Mouse (Mus musculus): ENCODE data around the gene B230219D22Rik. TPM values are rescaled to one million over a fixed set of nuclear protein-coding genes. Genes with fewer than 3 reads are reported as not detected.
A peak's percentile ranks its signal among the peaks of the same experiment; 100 is the strongest.

Gene B230219D22Rik
- total RNA-seq, 2 experiments from 2014 or later = 25.8 to 37.2 TPM

- ATAC-seq (replicated peaks; ENCODE audit: low FRiP score, low TSS enrichment, poor library complexity, severe bottlenecking) = no peak
These were observed 28.6 kb downstream of the B230219D22Rik start for GRCm38 (mm10) chr13:55721516-55721915.

- no peak for ATAC-seq (replicated peaks; ENCODE audit: low FRiP score, low TSS enrichment, poor library complexity, severe bottlenecking)
These were observed 29.1 kb downstream of the B230219D22Rik start for GRCm38 (mm10) chr13:55721995-55722394.

- ATAC-seq (replicated peaks; ENCODE audit: low FRiP score, low TSS enrichment, poor library complexity, severe bottlenecking) = no peak
These were observed 33.7 kb downstream of the B230219D22Rik start for GRCm38 (mm10) chr13:55726598-55727119.

DNA sequence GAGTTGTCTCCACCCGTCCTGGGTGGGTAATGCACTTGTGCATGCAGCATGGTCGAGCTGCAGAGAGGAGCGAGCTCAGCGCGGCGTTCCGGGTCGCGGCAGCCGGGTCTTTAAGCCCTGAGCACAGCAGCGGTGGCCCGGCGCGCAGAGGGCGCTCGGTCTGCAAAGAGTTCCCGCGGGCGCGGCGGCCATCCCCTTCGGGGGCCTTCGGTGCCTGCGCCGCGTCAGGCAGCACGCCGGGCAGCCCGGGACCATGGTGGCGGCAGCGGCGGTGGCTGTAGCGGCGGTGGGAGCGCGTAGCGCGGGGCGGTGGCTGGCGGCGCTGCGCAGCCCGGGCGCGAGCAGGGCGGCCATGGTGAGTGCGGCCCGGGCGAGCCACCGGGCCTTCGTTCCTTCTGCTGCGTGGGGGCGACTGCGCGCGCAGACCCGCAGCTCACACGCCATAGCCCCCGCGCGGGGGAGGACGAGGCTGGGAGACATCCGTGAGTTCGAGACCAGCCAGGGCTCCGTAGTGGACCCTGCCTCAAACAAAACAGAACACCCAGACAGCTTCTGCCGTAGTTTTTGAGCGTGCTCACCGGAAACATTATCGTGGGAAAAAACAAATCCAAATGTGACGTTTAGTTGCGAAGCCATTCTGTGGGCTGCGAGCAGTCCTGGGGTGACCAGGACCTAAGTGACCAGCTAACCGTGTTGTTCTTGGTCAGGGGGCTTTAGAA, 34.4 kb downstream of the B230219D22Rik start, which contains the start of gene Pcbd2:
Gene Pcbd2 (plus strand): TSS at position 249 of the 719 bp plus-strand sequence.
- peak; percentile 65 for ATAC-seq (replicated peaks; ENCODE audit: low FRiP score, low TSS enrichment, poor library complexity, severe bottlenecking)

GRCm38 (mm10) chr13:55727839-55728238, 34.9 kb downstream of the B230219D22Rik start:
- peak; percentile 81 for ATAC-seq (replicated peaks; ENCODE audit: low FRiP score, low TSS enrichment, poor library complexity, severe bottlenecking)

- ATAC-seq (replicated peaks; ENCODE audit: low FRiP score, low TSS enrichment, poor library complexity, severe bottlenecking) = no peak
These were observed 37.8 kb downstream of the B230219D22Rik start for GRCm38 (mm10) chr13:55730716-55731115.

- ATAC-seq (replicated peaks; ENCODE audit: low FRiP score, low TSS enrichment, poor library complexity, severe bottlenecking) = peak; percentile 78
These were observed 39.2 kb downstream of the B230219D22Rik start for GRCm38 (mm10) chr13:55732121-55732520.

- no peak for ATAC-seq (replicated peaks; ENCODE audit: low FRiP score, low TSS enrichment, poor library complexity, severe bottlenecking)
These were observed 40.9 kb downstream of the B230219D22Rik start for GRCm38 (mm10) chr13:55733628-55734502.

DNA sequence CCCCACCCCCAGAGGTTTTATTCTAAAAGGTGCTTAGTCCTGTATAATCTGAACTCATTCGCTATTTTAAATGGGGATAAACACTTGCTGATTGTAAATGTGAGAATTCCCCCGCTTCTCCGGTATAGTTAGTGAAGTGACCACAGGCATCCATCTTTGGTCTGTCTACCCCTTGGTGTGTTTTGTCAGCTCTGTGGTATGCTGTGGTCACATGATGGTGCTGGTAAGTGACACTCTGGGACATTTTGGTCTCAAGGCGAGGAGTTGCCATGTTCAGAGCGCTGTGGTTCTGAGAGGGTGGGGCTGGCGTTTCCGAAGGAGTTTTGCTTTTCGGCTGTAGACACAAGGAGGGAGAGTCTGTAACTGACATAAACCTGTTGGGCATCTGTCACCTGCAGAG, 45.0 kb downstream of the B230219D22Rik start:
- ATAC-seq (replicated peaks; ENCODE audit: low FRiP score, low TSS enrichment, poor library complexity, severe bottlenecking) = no peak

DNA sequence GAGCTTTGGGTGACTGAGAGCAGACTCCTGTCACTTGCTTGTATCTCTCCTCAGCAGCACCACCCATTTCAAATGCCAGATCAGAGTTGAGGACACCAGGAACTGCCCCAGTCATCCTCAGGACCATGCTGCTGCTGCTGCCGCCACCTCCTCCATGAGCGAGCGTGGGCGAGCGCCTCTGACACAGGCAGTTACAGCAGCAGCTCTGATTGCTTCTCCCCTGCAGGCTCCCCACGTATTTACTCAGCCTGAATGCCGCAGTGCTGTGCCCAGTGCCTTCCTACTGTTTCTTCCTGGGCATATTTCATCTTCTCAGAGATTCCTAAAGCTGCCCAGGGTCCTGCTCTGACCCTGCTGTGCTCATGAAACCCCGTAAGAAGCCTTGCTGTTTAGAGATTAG, 49.4 kb downstream of the B230219D22Rik start:
- no peak for ATAC-seq (replicated peaks; ENCODE audit: low FRiP score, low TSS enrichment, poor library complexity, severe bottlenecking)

Other genes with a start within 250 kb of the B230219D22Rik start
- 61.4 and 80.6 TPM in 2 replicates for gene Grk6, start 248.1 kb upstream of the B230219D22Rik start, total RNA-seq (2014; fragmentation: Nextera tagmentation)
- gene Grk6, start 248.1 kb upstream of the B230219D22Rik start, total RNA-seq (2017) = 67.7 and 82.4 TPM in 2 replicates
- not detected in 2 replicates for gene Prr7, start 228.9 kb upstream of the B230219D22Rik start, total RNA-seq (2014; fragmentation: Nextera tagmentation)
- not detected in 2 replicates for gene Prr7, start 228.9 kb upstream of the B230219D22Rik start, total RNA-seq (2017)
- gene Dbn1, start 205.0 kb upstream of the B230219D22Rik start, total RNA-seq (2014; fragmentation: Nextera tagmentation) = 0.84 TPM in 1 of 2 replicates, not detected in the other
- gene Dbn1, start 205.0 kb upstream of the B230219D22Rik start, total RNA-seq (2017) = 2.4 TPM in 1 of 2 replicates, not detected in the other
- gene Pdlim7, start 179.4 kb upstream of the B230219D22Rik start, total RNA-seq (2014; fragmentation: Nextera tagmentation) = 11.5 and 13.2 TPM in 2 replicates
- 3.0 and 4.3 TPM in 2 replicates for gene Pdlim7, start 179.4 kb upstream of the B230219D22Rik start, total RNA-seq (2017)
- gene Dok3, start 163.8 kb upstream of the B230219D22Rik start, total RNA-seq (2014; fragmentation: Nextera tagmentation) = 1.5 and 2.2 TPM in 2 replicates
- 1.8 and 2.9 TPM in 2 replicates for gene Dok3, start 163.8 kb upstream of the B230219D22Rik start, total RNA-seq (2017)
- gene Ddx41, start 156.5 kb upstream of the B230219D22Rik start, total RNA-seq (2014; fragmentation: Nextera tagmentation) = 55.0 and 56.4 TPM in 2 replicates
- gene Ddx41, start 156.5 kb upstream of the B230219D22Rik start, total RNA-seq (2017) = 58.9 and 64.3 TPM in 2 replicates
- 49.7 and 72.9 TPM in 2 replicates for gene Fam193b, start 122.0 kb upstream of the B230219D22Rik start, total RNA-seq (2014; fragmentation: Nextera tagmentation)
- 17.9 and 22.9 TPM in 2 replicates for gene Fam193b, start 122.0 kb upstream of the B230219D22Rik start, total RNA-seq (2017)
- 65.7 and 68.8 TPM in 2 replicates for gene Tmed9, start 119.4 kb upstream of the B230219D22Rik start, total RNA-seq (2014; fragmentation: Nextera tagmentation)
- gene Tmed9, start 119.4 kb upstream of the B230219D22Rik start, total RNA-seq (2017) = 145 and 158 TPM in 2 replicates
- 8.2 and 9.4 TPM in 2 replicates for gene B4galt7, start 93.2 kb upstream of the B230219D22Rik start, total RNA-seq (2014; fragmentation: Nextera tagmentation)
- 9.8 and 16.3 TPM in 2 replicates for gene B4galt7, start 93.2 kb upstream of the B230219D22Rik start, total RNA-seq (2017)
- 60.6 and 73.2 TPM in 2 replicates for gene Caml, start 70.1 kb upstream of the B230219D22Rik start, total RNA-seq (2014; fragmentation: Nextera tagmentation)
- gene Caml, start 70.1 kb upstream of the B230219D22Rik start, total RNA-seq (2017) = 57.7 and 60.8 TPM in 2 replicates
- gene Ddx46, start 58.1 kb upstream of the B230219D22Rik start, total RNA-seq (2014; fragmentation: Nextera tagmentation) = 87.1 and 100 TPM in 2 replicates
- gene Ddx46, start 58.1 kb upstream of the B230219D22Rik start, total RNA-seq (2017) = 131 and 141 TPM in 2 replicates
- 17.1 and 33.5 TPM in 2 replicates for gene Txndc15, start 21.5 kb downstream of the B230219D22Rik start, total RNA-seq (2014; fragmentation: Nextera tagmentation)
- gene Txndc15, start 21.5 kb downstream of the B230219D22Rik start, total RNA-seq (2017) = 26.1 and 35.2 TPM in 2 replicates
- 25.5 and 33.1 TPM in 2 replicates for gene Pcbd2, start 34.2 kb downstream of the B230219D22Rik start, total RNA-seq (2014; fragmentation: Nextera tagmentation)
- gene Pcbd2, start 34.2 kb downstream of the B230219D22Rik start, total RNA-seq (2017) = 12.9 and 23.9 TPM in 2 replicates
- gene Catsper3, start 91.4 kb downstream of the B230219D22Rik start, total RNA-seq (2014; fragmentation: Nextera tagmentation) = not detected in 2 replicates
- not detected in 2 replicates for gene Catsper3, start 91.4 kb downstream of the B230219D22Rik start, total RNA-seq (2017)
- not detected in 2 replicates for gene Pitx1, start 143.1 kb downstream of the B230219D22Rik start, total RNA-seq (2014; fragmentation: Nextera tagmentation)
- gene Pitx1, start 143.1 kb downstream of the B230219D22Rik start, total RNA-seq (2017) = not detected in 2 replicates

All from megakaryocyte-erythroid progenitor cell, adult 5-6 weeks (primary cell).